Mouse (Mus musculus): ENCODE results near the gene Dcaf4.

- no peak for TF ChIP-seq CTCF (IDR thresholded peaks at IDR 0.05; ENCODE audit: insufficient read depth, low read depth, low read length)
- TF ChIP-seq POLR2A (IDR thresholded peaks at IDR 0.05; ENCODE audit: insufficient read depth, low read depth, low read length) = no peak
Measured at GRCm38 (mm10) chr12:83551305-83551704, 31.0 kb downstream of the Dcaf4 start.

All from olfactory bulb, adult 2 months (tissue).